Mouse (Mus musculus) neural tube, embryonic 14.5 days (tissue): ENCODE data around the gene Lhx6. TPM values are rescaled to one million over a fixed set of nuclear protein-coding genes. Genes with fewer than 3 reads are reported as not detected.
A peak's percentile ranks its signal among the peaks of the same experiment; 100 is the strongest.

ENCODE experiments used
- ATAC-seq: fragments of 200-750 bp; cut with Nextera tagmentation; 2 replicates; pipeline ENCODE4 v1.8.0; 2017; ENCODE audit warnings: low read depth, mild to moderate bottlenecking, moderate TSS enrichment, moderate library complexity
- H3K27ac ChIP-seq: fragments of 300-500 bp; sonication (generic); 2 replicates; pipeline ENCODE4 v1.5.1; 2014; ENCODE audit warnings: low read depth, mild to moderate bottlenecking, control low read depth, low read length, moderate library complexity, mixed read lengths
- H3K27me3 ChIP-seq: fragments of 300-500 bp; sonication (generic); 2 replicates; pipeline ENCODE4 v1.6.1; 2014; ENCODE audit warnings: low read length; ENCODE audit not compliant: control insufficient read depth, insufficient read depth
- H3K36me3 ChIP-seq: fragments of 300-500 bp; sonication (generic); 2 replicates; pipeline ENCODE4 v1.6.1; 2014; ENCODE audit warnings: low read length, mixed read lengths; ENCODE audit not compliant: control insufficient read depth, insufficient read depth
- H3K4me1 ChIP-seq: fragments of 300-500 bp; sonication (generic); 2 replicates; pipeline ENCODE4 v1.6.1; 2014; ENCODE audit warnings: low read length; ENCODE audit not compliant: control insufficient read depth, insufficient read depth
- H3K4me2 ChIP-seq: fragments of 300-500 bp; sonication (generic); 2 replicates; pipeline ENCODE4 v1.6.1; 2014; ENCODE audit warnings: mild to moderate bottlenecking, low read depth, low read length, control low read depth
- H3K4me3 ChIP-seq: fragments of 300-500 bp; sonication (generic); 2 replicates; pipeline ENCODE4 v1.5.1; 2014; ENCODE audit warnings: low read depth, low read length, control low read depth, mixed read lengths
- H3K9ac ChIP-seq: fragments of 300-500 bp; sonication (generic); replicated peaks from 2 replicates; pipeline ENCODE4 v1.6.1; 2014; ENCODE audit warnings: low read depth, mild to moderate bottlenecking, control low read depth, low read length, mixed read lengths
- H3K9me3 ChIP-seq: fragments of 300-500 bp; sonication (generic); 2 replicates; pipeline ENCODE4 v1.6.1; 2016; ENCODE audit warnings: low read length; ENCODE audit not compliant: control insufficient read depth
- WGBS: fragments of 180-500 bp; shearing (Covaris S2); extraction: QIAGEN DNeasy Blood & Tissue Kit; methylation state at CpG from one replicate; pipeline ENCODE4 v1.1.7; 2014; 5-methylcytosine and 5-hydroxymethylcytosine counted together
- polyA plus RNA-seq: library from polyadenylated mRNA; unstranded; fragments of >200 nt; fragmentation: Nextera tagmentation; extraction: Ambion mirVana; gene quantifications from 2 replicates; pipeline ENCODE4 v1.2.1, GENCODE M21; 2014

The Lhx6 gene
- polyA plus RNA-seq, 1 experiment from 2014 or later = not detected

GRCm38 (mm10) chr2:36053249-36053648 lies 52.0 kb downstream of the Lhx6 start:
- peaks cover 3% of the 10 kb centered on the region for H3K4me1 ChIP-seq
- no peak overlapping the region for H3K9ac ChIP-seq
- H3K4me3 ChIP-seq = no peak overlapping the region
- WGBS = 71% methylated on average over 3 of the region's 3 CpGs
- H3K9me3 ChIP-seq = no peaks in the 10 kb centered on the region
- H3K36me3 ChIP-seq = no peaks in the 10 kb centered on the region
- H3K27me3 ChIP-seq = no peaks in the 10 kb centered on the region
- H3K4me2 ChIP-seq = no peak overlapping the region
- no peak for ATAC-seq
- H3K27ac ChIP-seq = no peak overlapping the region

- Histone ChIP-seq H3K4me3 (peak overlapping the region; percentile 75), H3K9ac (no peak overlapping the region), H3K4me2 (peak overlapping the region; percentile 69), H3K9me3 (no peaks in the 10 kb centered on the region), H3K4me1 (peaks cover 10% of the 10 kb centered on the region), H3K27ac (no peak overlapping the region), H3K36me3 (no peaks in the 10 kb centered on the region), H3K27me3 (no peaks in the 10 kb centered on the region)
- ATAC-seq = peak; percentile 55
- 49% methylated on average over 10 of the region's 10 CpGs for WGBS
These were observed 55.6 kb downstream of the Lhx6 start for GRCm38 (mm10) chr2:36049567-36049954.

GRCm38 (mm10) chr2:36048748-36049566 lies 56.3 kb downstream of the Lhx6 start, which contains the start of the genes Ndufa8 and Morn5:
Ndufa8 (minus strand) TSS chr2:36049406.
Morn5 (plus strand) TSS chr2:36049458.
- H3K27ac ChIP-seq = 0 out of 2 replicates have a peak within 1 kb of the TSS, but pooled peaks have one; percentile 40
- peak; percentile 97 for ATAC-seq
- H3K36me3 ChIP-seq = no peaks in the 10 kb centered on the region; the same call in 1 of the 2 replicates
- H3K4me1 ChIP-seq = peaks cover 10% of the 10 kb centered on the region
- WGBS = under 1% methylated on average over 44 of the region's 44 CpGs
- peak within 1 kb of the TSS; percentile 69 for H3K4me2 ChIP-seq
- H3K27me3 ChIP-seq = no peaks in the 10 kb centered on the region
- peak within 1 kb of the TSS; percentile 88 for H3K9ac ChIP-seq
- peak within 1 kb of the TSS; percentile 75 for H3K4me3 ChIP-seq
- H3K9me3 ChIP-seq = no peaks in the 10 kb centered on the region

GRCm38 (mm10) chr2:36048164-36048563 lies 57.0 kb downstream of the Lhx6 start:
- Histone ChIP-seq H3K4me2 (peak overlapping the region; percentile 69), H3K4me3 (peak overlapping the region; percentile 75), H3K9ac (peak overlapping the region; percentile 88), H3K27me3 (no peaks in the 10 kb centered on the region), H3K4me1 (peaks cover 10% of the 10 kb centered on the region), H3K27ac (no peak overlapping the region), H3K9me3 (no peaks in the 10 kb centered on the region), H3K36me3 (no peaks in the 10 kb centered on the region; the same call in 1 of the 2 replicates)
- no peak for ATAC-seq
- WGBS = 79% methylated on average over 8 of the region's 8 CpGs

GRCm38 (mm10) chr2:36040872-36041271 lies 64.3 kb downstream of the Lhx6 start:
- 96% methylated on average over 1 of the region's 1 CpGs for WGBS
- H3K4me2 ChIP-seq = no peak overlapping the region
- no peaks in the 10 kb centered on the region for H3K27me3 ChIP-seq
- ATAC-seq = no peak
- peaks cover 7% of the 10 kb centered on the region for H3K36me3 ChIP-seq
- no peak overlapping the region for H3K9ac ChIP-seq
- H3K9me3 ChIP-seq = no peaks in the 10 kb centered on the region
- peaks cover 2% of the 10 kb centered on the region; the same call in 1 of the 2 replicates for H3K4me1 ChIP-seq
- H3K27ac ChIP-seq = no peak overlapping the region
- H3K4me3 ChIP-seq = no peak overlapping the region

GRCm38 (mm10) chr2:36039297-36039985 lies 65.8 kb downstream of the Lhx6 start:
- ATAC-seq = no peak
- WGBS = 83% methylated on average over 7 of the region's 7 CpGs
- peaks cover 7% of the 10 kb centered on the region for H3K36me3 ChIP-seq

GRCm38 (mm10) chr2:36035413-36036081 lies 69.7 kb downstream of the Lhx6 start:
- Histone ChIP-seq H3K9ac (no peak overlapping the region), H3K27ac (no peak overlapping the region), H3K4me3 (no peak overlapping the region), H3K9me3 (no peaks in the 10 kb centered on the region), H3K4me1 (no peaks in the 10 kb centered on the region), H3K27me3 (no peaks in the 10 kb centered on the region), H3K4me2 (no peak overlapping the region), H3K36me3 (peaks cover 7% of the 10 kb centered on the region)
- no peak for ATAC-seq
- WGBS = 78% methylated on average over 11 of the region's 11 CpGs

More at GRCm38 (mm10) chr2:36039297-36039985, 65.8 kb downstream of the Lhx6 start:
- Histone ChIP-seq H3K9me3 (no peaks in the 10 kb centered on the region), H3K27ac (no peak overlapping the region), H3K27me3 (no peaks in the 10 kb centered on the region), H3K4me2 (no peak overlapping the region), H3K4me3 (no peak overlapping the region), H3K4me1 (peaks cover 2% of the 10 kb centered on the region; the same call in 1 of the 2 replicates), H3K9ac (no peak overlapping the region)

- H3K27ac ChIP-seq = no peak overlapping the region
- H3K27me3 ChIP-seq = no peaks in the 10 kb centered on the region
- H3K36me3 ChIP-seq = peaks cover 7% of the 10 kb centered on the region
- no peak overlapping the region for H3K4me2 ChIP-seq
- 91% methylated on average over 7 of the region's 7 CpGs for WGBS
- H3K4me1 ChIP-seq = no peaks in the 10 kb centered on the region
- no peak overlapping the region for H3K4me3 ChIP-seq
- no peak overlapping the region for H3K9ac ChIP-seq
- ATAC-seq = no peak
- no peaks in the 10 kb centered on the region for H3K9me3 ChIP-seq
These were observed 70.3 kb downstream of the Lhx6 start for GRCm38 (mm10) chr2:36034898-36035297.
